Mouse (Mus musculus): Measurements from ENCODE around the gene Tnnt1.

DNA sequence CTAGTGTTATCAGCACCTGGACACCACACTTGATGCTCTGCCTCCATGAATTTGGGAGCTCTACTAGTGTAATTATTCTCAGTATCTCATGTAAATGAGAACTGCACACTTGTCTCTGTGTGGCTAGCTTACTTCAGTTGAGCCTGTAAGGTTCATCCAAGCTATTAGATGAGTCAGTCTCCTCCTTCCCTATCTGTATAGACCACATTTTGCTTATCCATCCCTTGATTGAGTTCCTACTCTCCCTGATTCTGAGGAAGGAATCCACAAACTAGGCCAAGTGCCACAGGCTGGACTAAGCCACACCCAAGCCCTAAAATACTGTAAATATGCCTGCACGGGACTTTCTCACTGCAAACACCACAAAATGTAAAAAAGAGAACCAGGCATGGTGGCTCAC is 22.2 kb downstream of the Tnnt1 start:
- TF ChIP-seq CTCF (IDR thresholded peaks at IDR 0.05; ENCODE audit: insufficient read depth, low read length): no peak
- no peak for TF ChIP-seq POLR2A (IDR thresholded peaks at IDR 0.05; ENCODE audit: borderline replicate concordance, extremely low read depth, low read depth, low read length)

All from lung, adult 2 months (tissue).